Mouse (Mus musculus) layer of hippocampus, adult 18-20 months (tissue): ENCODE data around the gene Pitpnm1. TPM values are rescaled to one million over a fixed set of nuclear protein-coding genes. Genes with fewer than 3 reads are reported as not detected.
A peak's percentile ranks its signal among the peaks of the same experiment; 100 is the strongest.

ENCODE experiments used
- DNase-seq, 2 experiments: peaks; one replicate each; pipeline ENCODE4 v3.0.0; 2022; ENCODE audit warnings: low spot score in 2 of 2
- total RNA-seq, 2 experiments: library from RNA; stranded (reverse); gene quantifications; 2 replicates each; pipeline ENCODE4 v1.2.3; 2021

Pitpnm1 gene
- total RNA-seq, 2 experiments from 2014 or later: 174 to 181 TPM

DNA sequence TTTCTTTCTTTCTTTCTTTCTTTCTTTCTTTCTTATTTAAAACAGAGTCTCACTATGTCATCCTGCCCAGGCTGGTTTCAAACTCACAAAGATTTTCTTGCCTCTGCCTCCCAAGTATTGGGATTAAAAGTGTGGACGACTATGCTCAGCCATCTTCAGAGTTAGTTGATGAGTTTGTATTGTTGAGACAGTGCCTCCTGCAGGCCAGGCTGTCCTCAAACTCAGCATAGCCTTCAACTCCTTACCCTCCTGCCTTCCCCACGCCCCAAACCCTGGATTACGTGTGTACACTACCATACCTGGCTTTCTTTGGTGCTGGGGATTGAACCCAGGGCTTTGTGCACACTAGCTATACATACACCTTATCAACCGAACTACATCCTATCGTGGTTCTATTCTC is 36.7 kb downstream of the Pitpnm1 start:
- no peak for DNase-seq

DNA sequence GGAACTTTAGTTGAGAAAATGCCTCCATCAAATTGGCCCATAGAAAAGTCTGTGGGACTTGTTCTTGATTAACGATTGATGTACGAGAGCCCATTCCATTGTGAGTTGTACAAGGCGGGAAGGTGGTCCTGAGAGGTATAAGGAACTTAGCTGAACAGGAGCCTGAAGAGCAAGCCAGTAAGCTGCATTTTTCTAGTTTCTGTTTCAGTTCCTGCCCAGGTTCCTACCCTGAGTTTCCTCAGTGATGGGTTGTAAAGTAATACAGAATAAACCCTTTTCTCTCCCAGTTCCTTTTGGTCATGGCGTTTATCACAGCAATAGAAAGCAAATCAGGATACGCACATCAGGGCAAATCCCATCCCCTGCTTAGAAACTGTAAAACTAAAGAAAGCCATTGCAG is 38.1 kb downstream of the Pitpnm1 start:
- DNase-seq: no peak

DNA sequence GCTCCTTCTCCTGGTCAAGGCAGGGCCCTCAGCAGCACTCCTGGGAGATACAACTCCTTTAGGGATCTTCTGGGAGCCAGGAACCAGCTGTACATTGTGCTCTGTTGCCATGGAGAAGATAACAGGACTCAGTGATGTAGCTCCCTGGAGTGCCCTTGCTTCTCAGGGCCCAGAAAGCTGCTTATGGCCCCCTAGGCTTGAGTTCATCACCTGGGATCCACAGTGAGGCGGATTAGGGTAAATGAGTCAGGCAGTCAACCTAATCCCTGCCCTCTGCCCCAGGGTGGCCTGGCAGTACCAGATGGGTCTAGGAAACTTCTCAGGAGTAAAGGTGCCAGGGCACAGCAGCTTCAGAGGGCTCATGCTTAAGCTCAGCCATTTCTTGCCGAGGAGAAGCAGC is 39.6 kb downstream of the Pitpnm1 start, which contains the start of gene Gpr152:
Gpr152 (plus strand) TSS at position 342 of the 400 bp plus-strand sequence.
- DNase-seq: no peak

DNA sequence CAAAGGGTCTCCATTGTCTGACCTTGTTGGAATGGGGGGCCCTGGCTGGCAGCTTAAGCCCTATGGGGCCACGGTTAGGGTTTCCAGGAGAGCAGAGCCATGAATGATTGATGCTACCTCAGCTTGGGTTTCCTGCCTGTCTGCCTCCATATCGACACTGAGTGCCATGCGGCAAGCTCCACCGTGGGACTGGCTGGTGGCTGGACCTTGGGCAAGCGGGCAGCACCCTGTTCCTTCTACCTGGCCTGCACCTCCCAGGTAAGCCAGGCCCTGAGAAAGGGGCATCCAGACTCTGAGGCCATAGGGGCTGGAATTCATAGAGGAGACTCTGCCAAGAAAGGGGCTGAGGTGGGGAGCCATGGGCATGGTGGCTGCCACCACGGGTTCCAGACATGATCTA is 40.3 kb downstream of the Pitpnm1 start:
- DNase-seq: no peak

DNA sequence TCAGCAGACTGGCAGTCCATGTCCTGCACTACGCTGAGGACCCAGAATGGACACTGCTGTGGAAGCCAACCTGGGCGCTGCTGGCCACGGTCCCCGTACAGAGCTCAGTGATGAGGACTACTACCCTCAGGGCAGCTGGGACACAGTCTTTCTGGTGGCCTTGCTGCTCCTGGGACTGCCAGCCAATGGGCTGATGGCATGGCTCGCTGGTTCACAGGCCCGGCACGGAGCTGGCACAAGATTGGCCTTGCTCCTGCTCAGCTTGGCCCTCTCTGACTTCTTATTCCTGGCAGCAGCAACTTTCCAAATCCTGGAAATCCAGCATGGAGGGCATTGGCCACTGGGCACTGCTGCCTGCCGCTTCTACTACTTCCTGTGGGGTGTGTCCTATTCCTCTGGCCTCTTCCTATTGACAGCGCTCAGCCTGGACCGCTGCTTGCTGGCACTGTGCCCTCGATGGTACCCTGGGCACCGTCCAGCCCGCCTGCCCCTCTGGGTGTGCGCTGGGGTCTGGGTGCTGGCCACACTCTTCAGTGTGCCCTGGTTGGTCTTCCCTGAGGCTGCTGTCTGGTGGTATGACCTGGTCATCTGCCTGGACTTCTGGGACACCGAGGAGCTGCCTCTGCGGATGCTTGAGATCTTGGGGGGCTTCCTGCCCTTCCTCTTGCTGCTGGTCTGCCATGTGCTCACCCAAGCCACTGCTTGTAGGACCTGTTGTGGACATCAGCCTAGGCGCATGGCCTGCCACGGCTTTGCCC is 42.8 kb downstream of the Pitpnm1 start:
- DNase-seq: no peak

DNA sequence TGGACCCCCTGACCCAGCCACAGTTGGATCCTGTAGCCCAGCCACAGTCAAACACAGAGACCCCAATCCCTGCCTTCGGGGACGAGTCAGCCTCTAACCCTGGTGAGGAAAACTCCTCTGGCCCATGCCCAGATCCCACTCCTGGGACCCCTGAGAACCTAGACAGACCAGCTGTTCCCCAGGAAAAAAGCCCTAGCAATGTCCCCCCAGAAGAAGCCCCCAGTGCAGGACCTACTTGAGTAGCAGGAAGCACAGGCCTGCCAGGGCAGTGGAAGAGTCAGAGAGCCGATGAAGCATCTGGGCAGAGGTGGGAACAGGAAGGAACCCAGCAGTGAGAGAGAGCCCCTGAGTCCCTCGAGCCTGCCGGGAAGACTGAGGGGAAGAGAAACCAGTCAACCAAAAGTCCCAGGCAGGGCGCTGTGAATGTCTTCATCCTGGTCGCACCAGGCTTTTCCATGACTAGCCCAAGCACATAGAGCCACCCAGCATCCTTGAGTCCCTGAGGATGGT is 44.0 kb downstream of the Pitpnm1 start, which contains the start of gene Cabp4:
Cabp4 (minus strand) TSS at position 275 of the 510 bp plus-strand sequence.
- no peak for DNase-seq

DNA sequence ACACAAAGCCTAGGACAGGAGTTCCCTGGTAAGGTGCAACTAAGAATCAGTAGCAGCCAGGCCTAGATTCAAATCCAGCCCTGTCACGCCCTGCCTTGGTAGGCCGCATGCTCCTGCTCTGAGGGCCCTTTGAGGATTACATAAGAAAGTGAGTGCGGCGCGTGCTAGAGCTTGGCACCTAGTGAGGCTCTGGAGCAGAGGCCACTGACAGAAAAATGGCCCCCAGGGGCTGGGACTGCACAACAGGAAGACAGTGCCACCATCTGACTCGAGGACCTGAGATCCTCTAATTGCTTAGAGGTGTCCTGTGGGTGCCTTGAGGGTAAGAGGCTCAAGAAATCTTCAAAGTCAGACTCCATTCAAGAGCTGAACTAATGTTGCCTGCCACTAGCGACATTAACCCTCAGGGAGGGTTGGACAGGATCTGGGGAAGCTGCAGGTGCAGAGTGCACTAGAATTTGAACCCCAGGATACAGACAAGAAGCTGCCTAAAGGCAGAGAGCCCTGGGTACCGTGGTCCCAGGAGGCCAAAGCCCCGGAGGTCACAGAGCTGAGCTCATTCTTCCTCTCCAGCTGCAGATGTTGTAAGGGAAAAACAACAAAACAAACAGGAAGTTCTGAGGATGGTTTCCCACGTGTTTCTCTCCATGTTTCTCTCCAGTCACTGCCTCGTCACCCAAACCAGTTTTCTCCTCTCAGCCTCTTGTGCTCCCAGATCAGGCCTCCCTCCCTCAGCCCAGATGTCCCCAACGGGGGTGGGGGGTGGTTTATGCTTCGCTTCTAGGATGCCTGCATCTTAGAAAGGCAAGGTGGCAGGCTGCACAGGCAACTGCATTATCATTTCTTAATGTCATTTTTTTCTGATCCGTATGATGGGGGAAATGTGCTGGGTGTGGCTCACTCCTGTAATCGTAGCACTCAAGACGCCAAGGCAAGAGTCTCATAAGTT is 45.0 kb downstream of the Pitpnm1 start:
- DNase-seq: no peak

DNA sequence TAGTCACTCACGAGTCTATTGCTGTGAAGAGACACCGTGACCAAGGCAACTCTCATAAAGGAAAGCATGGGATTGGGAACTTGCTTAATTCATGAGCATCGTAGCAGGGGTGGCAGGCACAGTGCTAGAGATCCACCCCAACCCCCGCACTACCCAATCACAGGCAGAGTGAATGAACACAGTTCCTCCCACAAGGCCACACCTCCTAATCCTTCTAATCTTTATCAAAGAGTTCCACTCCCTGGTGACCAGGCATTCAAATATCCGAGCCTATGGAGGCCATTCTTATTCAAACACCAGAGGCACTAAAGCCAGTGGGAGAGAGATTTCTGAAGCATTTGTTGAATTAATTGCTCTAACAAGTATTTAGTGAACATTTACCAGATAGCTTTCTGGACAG is 46.1 kb downstream of the Pitpnm1 start:
- no peak for DNase-seq

DNA sequence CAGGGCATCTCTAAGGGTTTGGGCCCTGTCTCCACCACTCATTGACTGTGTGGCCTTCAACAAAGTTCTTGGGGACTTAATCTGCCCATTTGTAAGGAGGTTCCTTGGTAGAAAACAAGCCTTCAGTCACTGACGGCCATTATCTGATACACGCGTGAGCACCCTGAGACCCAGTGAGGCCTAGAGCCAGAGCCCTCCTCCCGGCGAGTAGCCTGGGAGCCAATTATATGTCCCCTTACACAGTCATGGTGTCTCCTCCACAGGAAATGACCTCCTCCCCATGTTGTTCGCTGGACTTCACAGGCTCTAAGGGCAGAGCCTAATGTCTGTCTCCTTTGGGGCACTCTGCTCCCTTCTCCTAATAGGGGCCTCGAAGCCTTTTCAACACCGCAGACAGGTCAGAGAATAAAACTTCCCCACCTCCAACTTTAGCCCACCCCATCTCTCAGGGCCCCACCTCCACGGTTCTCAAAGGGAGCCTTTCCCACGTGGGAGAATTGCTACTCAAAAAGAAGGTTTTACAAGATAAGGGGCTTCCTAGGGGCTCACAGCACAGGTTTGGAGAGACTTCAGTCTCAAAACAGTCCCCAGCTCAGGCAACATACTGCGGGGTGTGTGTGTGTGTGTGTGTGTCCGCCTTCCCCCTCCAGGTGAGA is 46.7 kb downstream of the Pitpnm1 start:
- DNase-seq: no peak

DNA sequence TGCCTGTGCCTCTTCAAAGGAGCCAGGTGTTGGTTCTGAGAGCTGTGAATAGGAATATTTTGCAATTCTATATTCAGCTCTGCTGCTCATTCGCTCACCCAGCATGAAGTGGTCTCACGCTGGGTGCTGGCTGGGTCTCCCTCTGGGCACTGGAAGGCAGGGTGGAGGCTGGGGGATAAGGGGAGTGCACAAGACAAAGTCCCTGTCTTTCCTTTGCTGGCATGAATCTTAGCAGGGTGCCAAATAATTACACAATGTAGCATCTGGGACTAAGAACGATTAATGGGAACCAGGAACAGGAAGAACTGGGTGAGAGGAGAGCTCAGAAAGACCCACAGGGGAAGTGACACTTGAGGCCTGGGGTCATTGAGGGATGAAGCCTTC is 47.2 kb downstream of the Pitpnm1 start:
- no peak for DNase-seq

DNA sequence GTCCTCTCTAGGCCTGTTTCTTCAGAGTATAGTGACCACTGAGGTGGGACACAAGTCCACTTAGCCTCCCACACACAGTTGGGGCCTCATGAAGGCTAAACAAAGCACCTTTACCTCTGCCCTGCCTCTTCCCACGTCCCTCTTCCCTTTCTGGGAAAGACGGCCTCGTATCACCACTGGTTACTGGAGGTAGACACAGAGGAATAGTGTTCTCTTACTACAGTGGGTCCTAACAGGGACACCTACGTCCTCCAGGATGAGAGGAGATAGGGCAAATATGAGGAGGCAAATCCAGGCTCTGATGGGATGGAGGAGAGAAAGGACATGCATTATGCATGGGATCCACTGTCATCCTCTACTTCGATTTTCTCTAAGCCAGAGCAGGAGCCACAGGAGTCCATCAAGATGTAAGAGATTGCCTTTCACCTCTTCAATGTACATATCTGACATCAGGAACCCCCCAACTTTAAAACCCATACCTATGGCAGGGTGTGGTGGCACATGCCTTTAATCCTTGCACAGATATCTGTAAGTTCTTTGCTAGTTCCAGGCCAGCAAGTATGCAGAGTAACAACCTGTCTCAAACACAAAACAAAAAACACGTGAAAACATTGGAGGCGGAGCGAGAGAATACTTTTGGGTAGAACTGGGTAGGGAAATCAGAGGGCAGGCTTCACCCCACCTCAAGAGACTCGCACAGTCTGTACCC is 48.1 kb downstream of the Pitpnm1 start:
- no peak for DNase-seq

DNA sequence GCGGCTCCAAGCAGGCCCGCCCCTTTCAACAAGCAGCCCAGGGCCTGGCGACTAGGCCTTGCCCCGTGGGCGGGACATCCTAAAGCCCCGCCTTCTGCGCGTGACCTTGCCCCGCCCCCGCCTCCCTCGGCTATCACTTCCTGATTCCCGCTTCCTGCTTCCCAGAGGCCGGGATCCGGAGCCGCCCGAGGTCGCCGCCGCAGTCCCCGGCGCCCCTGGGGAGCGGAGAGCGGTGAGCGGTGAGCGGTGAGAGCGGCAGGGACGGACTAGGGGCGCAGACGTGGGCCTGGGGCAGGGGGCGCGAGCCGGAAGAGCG is 48.7 kb downstream of the Pitpnm1 start, which contains the start of gene Coro1b:
Coro1b (plus strand) TSS at position 129 of the 316 bp plus-strand sequence.
- DNase-seq: peak; percentile 89 to 97

DNA sequence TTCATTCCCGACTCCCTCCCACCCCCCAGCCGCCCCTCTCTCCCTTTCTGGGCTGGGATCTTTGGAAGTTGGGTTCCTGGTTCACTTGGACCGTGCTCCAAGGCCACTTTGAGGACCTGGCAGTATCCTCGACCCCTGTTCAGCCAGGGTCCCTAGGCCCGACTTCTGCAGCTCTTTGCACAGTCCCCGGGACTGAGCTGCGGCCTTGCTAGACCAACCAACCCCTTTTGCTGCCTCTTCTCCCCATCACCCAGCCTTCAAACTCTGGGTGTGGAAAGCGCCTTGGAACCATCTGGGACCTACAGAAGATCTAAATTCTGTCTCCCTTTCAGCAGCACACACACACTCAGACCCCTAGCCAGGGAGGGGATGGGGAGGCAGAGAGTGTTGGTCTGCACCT is 49.0 kb downstream of the Pitpnm1 start:
- no peak for DNase-seq

DNA sequence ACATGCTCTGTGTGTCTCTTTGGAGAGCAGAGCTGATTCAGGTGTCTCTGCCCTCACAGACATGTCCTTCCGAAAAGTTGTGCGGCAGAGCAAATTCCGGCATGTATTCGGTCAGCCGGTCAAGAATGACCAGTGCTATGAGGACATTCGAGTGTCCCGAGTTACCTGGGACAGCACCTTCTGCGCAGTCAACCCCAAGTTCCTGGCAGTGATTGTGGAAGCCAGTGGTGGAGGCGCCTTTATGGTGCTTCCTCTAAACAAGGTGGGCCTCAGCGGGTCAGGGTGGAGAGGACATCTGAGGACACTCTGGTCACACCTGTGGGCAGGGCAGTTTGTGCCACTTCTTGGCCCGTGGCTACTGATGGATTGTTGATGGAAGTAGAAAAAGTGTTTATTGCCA is 49.5 kb downstream of the Pitpnm1 start:
- DNase-seq: no peak

DNA sequence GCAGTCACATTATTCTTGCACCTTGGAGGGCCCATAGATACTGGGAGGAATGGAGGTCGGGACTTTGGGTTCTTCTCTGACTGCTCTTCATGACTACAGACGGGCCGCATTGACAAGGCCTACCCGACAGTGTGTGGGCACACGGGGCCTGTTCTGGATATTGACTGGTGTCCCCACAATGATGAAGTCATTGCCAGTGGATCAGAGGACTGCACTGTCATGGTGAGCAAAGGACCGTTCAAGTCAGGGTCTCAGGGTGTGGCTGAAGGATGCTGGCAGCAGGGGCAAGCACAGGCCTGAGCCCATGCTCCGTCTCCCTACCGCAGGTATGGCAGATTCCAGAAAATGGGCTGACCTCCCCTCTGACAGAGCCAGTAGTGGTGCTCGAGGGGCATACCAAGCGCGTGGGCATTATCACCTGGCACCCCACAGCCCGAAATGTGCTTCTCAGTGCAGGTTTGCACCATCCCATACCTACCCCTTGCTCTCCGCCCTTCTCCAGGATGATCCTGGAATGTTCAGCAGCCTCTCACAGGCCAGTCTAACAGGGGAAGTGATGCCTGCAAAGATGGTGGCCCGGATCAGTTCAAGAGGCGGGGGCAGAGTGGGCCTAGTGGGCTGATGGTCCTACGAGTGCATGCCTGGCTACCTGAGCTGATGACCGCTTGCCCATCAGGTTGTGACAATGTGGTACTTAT is 50.1 kb downstream of the Pitpnm1 start:
- no peak for DNase-seq

DNA sequence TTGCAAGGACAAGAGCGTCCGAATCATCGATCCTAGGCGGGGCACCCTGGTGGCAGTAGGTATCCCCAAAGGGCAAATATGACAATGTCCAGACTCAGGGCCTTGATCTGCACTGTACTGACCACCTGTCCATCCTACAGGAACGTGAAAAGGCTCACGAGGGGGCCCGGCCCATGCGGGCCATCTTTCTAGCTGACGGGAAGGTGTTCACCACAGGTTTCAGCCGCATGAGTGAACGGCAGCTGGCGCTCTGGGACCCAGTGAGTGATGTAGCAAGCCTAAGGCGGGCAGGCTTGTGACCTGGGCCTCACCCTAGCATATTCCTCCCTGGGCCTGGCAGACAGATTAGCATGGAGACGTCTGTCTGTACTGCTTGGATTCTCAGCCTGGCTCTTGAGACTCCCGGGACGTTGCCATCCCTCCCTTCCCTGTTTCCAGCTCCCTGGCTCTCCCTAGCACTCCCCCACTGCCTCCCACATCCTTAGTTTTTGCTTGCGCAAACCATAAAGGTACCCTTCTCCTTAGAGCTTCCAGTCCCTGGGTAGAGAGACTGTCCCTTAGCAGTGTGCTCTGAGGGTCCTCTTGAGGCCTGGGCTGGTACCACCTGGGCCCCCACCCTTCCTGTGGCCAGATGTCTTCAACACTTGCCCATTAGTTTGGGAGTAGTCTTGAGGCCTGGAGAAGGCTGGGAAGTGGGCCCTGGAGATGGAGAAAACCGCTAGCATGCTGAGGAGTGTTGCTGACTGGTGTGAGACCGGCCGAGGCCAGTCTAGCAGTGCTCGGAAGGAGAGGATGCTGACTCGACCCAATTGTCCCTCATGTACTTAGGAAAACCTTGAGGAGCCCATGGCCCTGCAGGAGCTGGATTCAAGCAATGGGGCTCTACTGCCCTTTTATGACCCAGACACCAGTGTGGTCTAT is 51.0 kb downstream of the Pitpnm1 start:
- DNase-seq: no peak

DNA sequence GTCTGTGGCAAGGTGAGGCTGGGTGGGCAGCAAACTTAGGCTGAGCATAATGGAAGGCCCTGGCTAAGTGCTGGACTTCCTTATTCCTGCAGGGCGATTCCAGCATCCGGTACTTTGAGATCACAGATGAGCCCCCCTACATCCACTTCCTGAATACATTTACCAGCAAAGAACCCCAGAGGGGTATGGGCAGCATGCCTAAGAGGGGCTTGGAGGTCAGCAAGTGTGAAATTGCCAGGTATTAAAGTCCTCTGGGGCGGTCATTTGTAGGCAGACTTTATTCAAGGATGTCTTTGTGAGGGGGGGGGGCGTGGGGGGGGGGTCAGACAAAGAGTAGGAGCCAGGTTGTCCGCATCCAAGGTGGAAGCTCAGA is 51.7 kb downstream of the Pitpnm1 start:
- no peak for DNase-seq

DNA sequence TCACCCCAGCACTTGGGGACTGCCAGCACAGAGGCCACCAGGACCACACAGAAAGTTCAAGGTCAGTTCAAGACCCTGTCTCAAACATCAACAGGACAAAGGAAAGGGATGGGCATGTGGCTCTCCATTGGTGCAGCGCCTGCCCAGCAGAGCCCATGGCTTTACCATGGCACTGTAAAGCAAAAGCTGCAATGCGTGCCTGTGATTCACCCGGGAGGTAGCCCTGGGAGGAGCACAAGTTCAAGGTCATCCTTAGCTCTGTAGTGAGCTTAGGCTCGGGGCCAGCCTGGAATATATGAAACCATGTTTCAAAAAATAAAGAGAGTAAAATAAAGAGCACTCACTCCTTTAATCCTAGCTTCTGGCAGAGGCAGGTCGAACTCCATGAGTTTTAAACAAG is 52.1 kb downstream of the Pitpnm1 start:
- DNase-seq: no peak
